8 mouse cellular contexts compared by ENCODE assay signal in genomic region chr13:51778351-51778982, GRCm38 (mm10). TPM values are rescaled to one million over a fixed set of nuclear protein-coding genes. Genes with fewer than 3 reads are reported as not detected.
A peak's percentile ranks its signal among the peaks of the same experiment; 100 is the strongest.
DNase-seq lines count a peak whose midpoint lies in the region; ATAC-seq and TF ChIP-seq lines count a peak whose summit lies in the region.
"Had no signal": no experiment of that assay in that cellular context is flagged by ENCODE, and none has a peak within 500 bp of the region (broad histone marks: within the 10 kb centered on the region; RNA-seq: fewer than 3 reads in every experiment).

No protein-coding gene starts in this region.

- intact Hi-C loops in left cerebral cortex, postnatal 10 days (cut with DNase I), result no loop called here
- intact Hi-C loops in left cerebral cortex, adult 2 months (cut with DNase I), result no loop called here

- no peak for ATAC-seq in heart, embryonic 16.5 days (replicated peaks; ENCODE audit: extremely low read depth, insufficient read depth, low FRiP score)
- no peak for ATAC-seq in forebrain, embryonic 16.5 days

- peaks cover 35% of the 10 kb centered on the region for H3K4me1 ChIP-seq in heart, embryonic 16.5 days (ENCODE audit: control insufficient read depth, insufficient read depth, low read length)
- peaks cover 37% of the 10 kb centered on the region for H3K4me1 ChIP-seq in forebrain, embryonic 16.5 days (replicated peaks; ENCODE audit: control insufficient read depth, insufficient read depth, low read length)

- no peak for DNase-seq in heart, adult 9 months (ENCODE audit: low spot score in 2 of 2)
- DNase-seq in left cerebral cortex, adult 18-20 months (ENCODE audit: low spot score in 2 of 2), result peak; percentile 56 to 78
- no peak for DNase-seq in left cerebral cortex, postnatal 10 days (ENCODE audit: extremely low spot score in 1 of 2, low spot score in 2 of 2)
- peak; percentile 39 to 56 for DNase-seq in left cerebral cortex, adult 2 months (ENCODE audit: extremely low spot score in 1 of 2, low spot score in 2 of 2)
- DNase-seq in adipocyte (ENCODE audit: low spot score), result no peak

- no peak overlapping the region for H3K4me2 ChIP-seq in heart, embryonic 16.5 days (ENCODE audit: low read depth, low read length)
- H3K4me2 ChIP-seq in forebrain, embryonic 16.5 days (ENCODE audit: low read length), result no peak overlapping the region
- H3K4me2 ChIP-seq: embryonic facial prominence, embryonic 15.5 days had no signal

- peak overlapping the region; percentile 52 for H3K27ac ChIP-seq in heart, embryonic 16.5 days (ENCODE audit: low read length)
- H3K27ac ChIP-seq in forebrain, embryonic 16.5 days (ENCODE audit: low read length), result peak overlapping the region; percentile 74
- H3K27ac ChIP-seq in left cerebral cortex, adult 2 months, result peak overlapping the region; percentile 89
- H3K27ac ChIP-seq: embryonic facial prominence, embryonic 15.5 days had no signal

- H3K36me3 ChIP-seq in heart, embryonic 16.5 days (ENCODE audit: control insufficient read depth, insufficient read depth), result no peaks in the 10 kb centered on the region
- no peaks in the 10 kb centered on the region for H3K36me3 ChIP-seq in forebrain, embryonic 16.5 days (ENCODE audit: control insufficient read depth, insufficient read depth)
- H3K36me3 ChIP-seq: embryonic facial prominence, embryonic 15.5 days had no signal

- 81% methylated on average over 11 of the region's 11 CpGs for WGBS in heart, embryonic 16.5 days
- 78% methylated on average over 11 of the region's 11 CpGs for WGBS in forebrain, embryonic 16.5 days

- H3K4me3 ChIP-seq in heart, embryonic 16.5 days (ENCODE audit: low read length), result no peak overlapping the region
- H3K4me3 ChIP-seq in forebrain, embryonic 16.5 days (replicated peaks; ENCODE audit: low read length), result no peak overlapping the region
- H3K4me3 ChIP-seq in left cerebral cortex, adult 2 months, result no peak overlapping the region
- H3K4me3 ChIP-seq: embryonic facial prominence, embryonic 15.5 days had no signal

- no peak for TF ChIP-seq CTCF in left cerebral cortex, adult 2 months (IDR thresholded peaks at IDR 0.05)

- H3K27me3 ChIP-seq in heart, embryonic 16.5 days (ENCODE audit: control insufficient read depth, insufficient read depth, low read length), result no peaks in the 10 kb centered on the region
- no peaks in the 10 kb centered on the region for H3K27me3 ChIP-seq in forebrain, embryonic 16.5 days (replicated peaks; ENCODE audit: control insufficient read depth, insufficient read depth, low read length)
- H3K27me3 ChIP-seq: embryonic facial prominence, embryonic 15.5 days had no signal

- H3K9ac ChIP-seq in heart, embryonic 16.5 days (ENCODE audit: low read length), result no peak overlapping the region
- H3K9ac ChIP-seq in forebrain, embryonic 16.5 days (replicated peaks; ENCODE audit: low read depth, low read length), result no peak overlapping the region
- H3K9ac ChIP-seq: embryonic facial prominence, embryonic 15.5 days had no signal

- H3K9me3 ChIP-seq in heart, embryonic 16.5 days (replicated peaks; ENCODE audit: control insufficient read depth, low read length), result no peaks in the 10 kb centered on the region
- H3K9me3 ChIP-seq in forebrain, embryonic 16.5 days (ENCODE audit: control insufficient read depth, low read length), result no peaks in the 10 kb centered on the region
- H3K9me3 ChIP-seq: embryonic facial prominence, embryonic 15.5 days had no signal

RNA-seq across cellular contexts. Expression of gene Sema4d, which starts 15.1 kb away (rescaled TPM):
- polyA plus RNA-seq in heart, embryonic 16.5 days (2015; fragmentation: Nextera tagmentation; extraction: Ambion mirVana), result 17.6 and 22.5 TPM in 2 replicates
- total RNA-seq in left cerebral cortex, adult 18-20 months (2021), result 10 to 100 TPM; 65.8 to 71.3 TPM
- total RNA-seq in left cerebral cortex, postnatal 10 days (2021), result 10 to 100 TPM; 66.1 to 77.0 TPM
- polyA plus RNA-seq in forebrain, embryonic 16.5 days (2015; fragmentation: Nextera tagmentation; extraction: Ambion mirVana), result 20.8 and 24.6 TPM in 2 replicates
- 10 to 100 TPM; 69.0 to 83.6 TPM for total RNA-seq in left cerebral cortex, adult 2 months (2021)

Comparison
In these comparisons a context has a peak if more than half of its experiments do, and no peak if none do; other contexts are left out.
1. DNase-seq: peak in left cerebral cortex, adult 18-20 months (2 of 2) and left cerebral cortex, adult 2 months (2 of 2); none in heart, adult 9 months (0 of 2), left cerebral cortex, postnatal 10 days (0 of 2) and adipocyte (single experiment).
2. Peak in every context shown above with its lines, with median percentiles within 50 percentile points of each other: H3K27ac ChIP-seq.